Mouse (Mus musculus) MEL (cell line): Measurements from ENCODE around the gene Dusp8. TPM values are rescaled to one million over a fixed set of nuclear protein-coding genes. Genes with fewer than 3 reads are reported as not detected.

Experiments used
- DNase-seq: peaks from one replicate; pipeline ENCODE4 v3.0.0; 2011; ENCODE audit warnings: low read depth, low spot score
- H3K27ac ChIP-seq: 2 replicates; pipeline ENCODE4 v1.5.1; 2012; ENCODE audit warnings: low read depth, mild to moderate bottlenecking, control low read depth, low read length, moderate library complexity; ENCODE audit not compliant: control insufficient read depth
- H3K27me3 ChIP-seq, 2 experiments: fragments of 150-350 bp in 1 of 2; sonication (generic) in 1 of 2; 2 replicates each; pipeline ENCODE4 v1.6.1; 2012; ENCODE audit warnings: low read length in 2 of 2, mild to moderate bottlenecking in 2 of 2, improper control_type of control experiment in 1 of 2, moderate library complexity in 1 of 2; ENCODE audit not compliant: insufficient read depth in 2 of 2, control insufficient read depth in 1 of 2
- H3K36me3 ChIP-seq, 2 experiments: 2 replicates each; pipeline ENCODE4 v1.6.1; 2012 to 2014; ENCODE audit warnings: low read length in 2 of 2, improper control_type of control experiment in 1 of 2, inconsistent platforms in 1 of 2, mild to moderate bottlenecking in 1 of 2; ENCODE audit not compliant: insufficient read depth in 2 of 2, control insufficient read depth in 1 of 2
- H3K4me1 ChIP-seq, 2 experiments: fragments of 150-350 bp in 1 of 2; sonication (generic) in 1 of 2; 2 replicates each; pipeline ENCODE4 v1.6.1; 2012; ENCODE audit warnings: low read length in 2 of 2, improper control_type of control experiment in 1 of 2, mild to moderate bottlenecking in 1 of 2; ENCODE audit not compliant: insufficient read depth in 2 of 2, control insufficient read depth in 1 of 2
- H3K4me3 ChIP-seq, 2 experiments: fragments of 150-350 bp in 1 of 2; sonication (generic) in 1 of 2; 2 replicates each; pipeline ENCODE4 v1.5.1; 2012; ENCODE audit warnings: low read depth in 2 of 2, low read length in 2 of 2, mild to moderate bottlenecking in 2 of 2, moderate library complexity in 2 of 2, control low read depth in 1 of 2, improper control_type of control experiment in 1 of 2; ENCODE audit not compliant: control insufficient read depth in 1 of 2, insufficient read depth in 1 of 2
- H3K79me2 ChIP-seq: 2 replicates; pipeline ENCODE4 v1.6.1; 2012; ENCODE audit warnings: mild to moderate bottlenecking, low read length, moderate library complexity; ENCODE audit not compliant: control insufficient read depth, poor library complexity, insufficient read depth
- H3K9ac ChIP-seq: 2 replicates; pipeline ENCODE4 v1.6.1; 2012; ENCODE audit warnings: low read depth, mild to moderate bottlenecking, control low read depth, low read length, moderate library complexity; ENCODE audit not compliant: control insufficient read depth, poor library complexity, severe bottlenecking
- H3K9me3 ChIP-seq: fragments of 150-350 bp; sonication (generic); replicated peaks from 2 replicates; pipeline ENCODE4 v1.6.1; 2012; ENCODE audit warnings: mild to moderate bottlenecking, low read length, improper control_type of control experiment, moderate library complexity; ENCODE audit not compliant: insufficient read depth
- BHLHE40 ChIP-seq: IDR thresholded peaks from 2 replicates; pipeline ENCODE4 v1.6.1; 2012; ENCODE audit warnings: low read depth, mild to moderate bottlenecking, inconsistent platforms, low read length, improper control_type of control experiment, borderline replicate concordance
- CTCF ChIP-seq, 3 experiments: IDR thresholded peaks in 2 of 3; conservative IDR thresholded peaks in 1 of 3; 2 replicates each; pipeline ENCODE4 v1.5.1; 2011 to 2012; ENCODE audit warnings: low read length in 3 of 3, low read depth in 2 of 3, mild to moderate bottlenecking in 2 of 3, improper control_type of control experiment in 1 of 3, inconsistent platforms in 1 of 3, mixed read lengths in 1 of 3, moderate library complexity in 1 of 3; ENCODE audit not compliant: control insufficient read depth in 1 of 3, insufficient read depth in 1 of 3, poor library complexity in 1 of 3, severe bottlenecking in 1 of 3
- ELF1 ChIP-seq: IDR thresholded peaks from 2 replicates; pipeline ENCODE4 v1.6.1; 2014; ENCODE audit warnings: low read depth, mild to moderate bottlenecking, inconsistent platforms, low read length, improper control_type of control experiment, moderate library complexity
- ETS1 ChIP-seq: IDR thresholded peaks from 2 replicates; pipeline ENCODE4 v1.6.1; 2012; ENCODE audit warnings: low read depth, mild to moderate bottlenecking, inconsistent platforms, low read length, improper control_type of control experiment, moderate library complexity
- GATA1 ChIP-seq: IDR thresholded peaks from 2 replicates; pipeline ENCODE4 v1.6.1; 2011; ENCODE audit warnings: low read depth, low read length, improper control_type of control experiment
- HCFC1 ChIP-seq: IDR thresholded peaks from 2 replicates; pipeline ENCODE4 v1.6.1; 2012; ENCODE audit warnings: low read depth, mild to moderate bottlenecking, inconsistent platforms, low read length, improper control_type of control experiment, moderate library complexity
- MAFK ChIP-seq: IDR thresholded peaks from 2 replicates; pipeline ENCODE4 v1.6.1; 2011; ENCODE audit warnings: low read depth, mild to moderate bottlenecking, low read length, improper control_type of control experiment, borderline replicate concordance
- MAX ChIP-seq: IDR thresholded peaks from 2 replicates; pipeline ENCODE4 v1.6.1; 2011; ENCODE audit warnings: low read length, improper control_type of control experiment
- MAZ ChIP-seq: IDR thresholded peaks from 2 replicates; pipeline ENCODE4 v1.6.1; 2012; ENCODE audit warnings: low read depth, mild to moderate bottlenecking, inconsistent platforms, low read length, improper control_type of control experiment
- MXI1 ChIP-seq: IDR thresholded peaks from 2 replicates; pipeline ENCODE4 v1.6.1; 2011; ENCODE audit warnings: mild to moderate bottlenecking, low read depth, low read length, improper control_type of control experiment
- POLR2A ChIP-seq, 2 experiments: IDR thresholded peaks; 2 replicates each; pipeline ENCODE4 v1.6.1; 2011 to 2012; ENCODE audit warnings: low read length in 2 of 2, mild to moderate bottlenecking in 2 of 2, control low read depth in 1 of 2, improper control_type of control experiment in 1 of 2, low read depth in 1 of 2, moderate library complexity in 1 of 2; ENCODE audit not compliant: control insufficient read depth in 1 of 2, insufficient read depth in 1 of 2, poor library complexity in 1 of 2
- POLR2AphosphoS2 ChIP-seq: IDR thresholded peaks from 2 replicates; pipeline ENCODE4 v1.6.1; 2011; ENCODE audit warnings: low read length, improper control_type of control experiment
- POLR2AphosphoS5 ChIP-seq: IDR thresholded peaks from 2 replicates; pipeline ENCODE4 v1.6.1; 2012; ENCODE audit warnings: low read depth, borderline replicate concordance, mild to moderate bottlenecking, inconsistent platforms, low read length, moderate library complexity, mixed read lengths
- RCOR1 ChIP-seq: IDR thresholded peaks from 2 replicates; pipeline ENCODE4 v1.6.1; 2012; ENCODE audit warnings: low read depth, mild to moderate bottlenecking, inconsistent platforms, low read length, improper control_type of control experiment
- SIN3A ChIP-seq: IDR thresholded peaks from 2 replicates; pipeline ENCODE4 v1.6.1; 2012; ENCODE audit warnings: low read length, improper control_type of control experiment, inconsistent platforms
- SMC3 ChIP-seq: IDR thresholded peaks from 2 replicates; pipeline ENCODE4 v1.6.1; 2011; ENCODE audit warnings: low read depth, low read length, improper control_type of control experiment
- TCF12 ChIP-seq: IDR thresholded peaks from 2 replicates; pipeline ENCODE4 v1.6.1; 2014; ENCODE audit warnings: low read depth, mild to moderate bottlenecking, inconsistent platforms, low read length, improper control_type of control experiment, moderate library complexity
- USF1 ChIP-seq: IDR thresholded peaks from 2 replicates; pipeline ENCODE4 v1.6.1; 2014; ENCODE audit warnings: low read depth, mild to moderate bottlenecking, inconsistent platforms, low read length, improper control_type of control experiment, moderate library complexity
- USF2 ChIP-seq, 2 experiments: IDR thresholded peaks; 2 replicates each; pipeline ENCODE4 v1.6.1; 2011 to 2012; ENCODE audit warnings: improper control_type of control experiment in 2 of 2, low read length in 2 of 2, borderline replicate concordance in 1 of 2, inconsistent platforms in 1 of 2, low read depth in 1 of 2, mild to moderate bottlenecking in 1 of 2; ENCODE audit not compliant: insufficient read depth in 1 of 2
- ZC3H11A ChIP-seq: IDR thresholded peaks from 2 replicates; pipeline ENCODE4 v1.6.1; 2012; ENCODE audit warnings: low read depth, mild to moderate bottlenecking, inconsistent platforms, low read length, improper control_type of control experiment
- ZMIZ1 ChIP-seq: IDR thresholded peaks from 2 replicates; pipeline ENCODE4 v1.6.1; 2012; ENCODE audit warnings: low read depth, mild to moderate bottlenecking, inconsistent platforms, low read length, improper control_type of control experiment, moderate library complexity
- ZNF384 ChIP-seq: IDR thresholded peaks from 2 replicates; pipeline ENCODE4 v1.6.1; 2012; ENCODE audit warnings: low read depth, mild to moderate bottlenecking, inconsistent platforms, low read length, improper control_type of control experiment
- polyA plus RNA-seq, 2 experiments: library from polyadenylated mRNA; stranded (reverse) in 1 of 2; unstranded in 1 of 2; fragments of >175 nt in 1 of 2; fragments of >200 nt in 1 of 2; gene quantifications; 2 replicates each; pipeline versions ENCODE4 v1.2.1 to v1.2.4; 2012; ENCODE audit warnings: low replicate concordance in 2 of 2, low read depth in 1 of 2; ENCODE audit not compliant: insufficient read length in 2 of 2, insufficient read depth in 1 of 2, missing spikeins in 1 of 2
- total RNA-seq: library from RNA; depleted of rRNA; stranded (reverse); fragments of 300-350 nt; gene quantifications from 2 replicates; pipeline ENCODE4 v1.2.3, GENCODE M21; 2012

Dusp8 gene
- total and polyA plus RNA-seq, 3 experiments = 0.23 to 0.31 TPM; not detected in 1

GRCm38 (mm10) chr7:142089648-142090447 is 5.8 kb downstream of the Dusp8 start:
- H3K9ac ChIP-seq = no peak overlapping the region
- peaks cover 5 to 11% of the 10 kb centered on the region in 2 experiments for H3K27me3 ChIP-seq
- H3K36me3 ChIP-seq = peaks cover 0 to 23% of the 10 kb centered on the region in 2 experiments; a peak in 2 of 4 replicates
- H3K4me3 ChIP-seq = no peak overlapping the region
- TF ChIP-seq SMC3 (no peak), ZC3H11A (no peak), USF2 (IDR thresholded peaks at IDR 0.05; ENCODE audit: borderline replicate concordance in 1 of 2, insufficient read depth in 1 of 2, low read depth in 1 of 2, low read length in 2 of 2) (no peak), TCF12 (no peak), ZNF384 (no peak), MAX (no peak), MAFK (no peak), GATA1 (no peak), POLR2AphosphoS2 (no peak), HCFC1 (no peak), BHLHE40 (no peak), MAZ (no peak), CTCF (IDR thresholded peaks at IDR 0.05 in 2 of 3, conservative IDR thresholded peaks at IDR 0.05 in 1 of 3; ENCODE audit: control insufficient read depth in 1 of 3, insufficient read depth in 1 of 3, low read depth in 2 of 3, low read length in 3 of 3, poor library complexity in 1 of 3, severe bottlenecking in 1 of 3) (no peak), POLR2A (IDR thresholded peaks at IDR 0.05; ENCODE audit: control insufficient read depth in 1 of 2, insufficient read depth in 1 of 2, low read depth in 1 of 2, low read length in 2 of 2, poor library complexity in 1 of 2) (no peak), ELF1 (no peak), POLR2AphosphoS5 (no peak), SIN3A (no peak), USF1 (no peak), RCOR1 (no peak), MXI1 (no peak)
- no peak for DNase-seq
- no peak overlapping the region for H3K27ac ChIP-seq
- no peaks in the 10 kb centered on the region for H3K9me3 ChIP-seq
- H3K4me1 ChIP-seq = peaks cover 27 to 38% of the 10 kb centered on the region in 2 experiments
- H3K79me2 ChIP-seq = no peaks in the 10 kb centered on the region

- no peak overlapping the region for H3K9ac ChIP-seq
- TF ChIP-seq ZMIZ1 (no peak), ETS1 (peak; percentile 38), SIN3A (0 out of 2 replicates have a peak, but pooled peaks have one; percentile 21), ELF1 (no peak), TCF12 (no peak)
- H3K79me2 ChIP-seq = no peaks in the 10 kb centered on the region
- DNase-seq = peak; percentile 26
- H3K27me3 ChIP-seq = peaks cover 2 to 3% of the 10 kb centered on the region in 2 experiments
- no peak overlapping the region for H3K27ac ChIP-seq
- H3K4me1 ChIP-seq = peaks cover 27 to 41% of the 10 kb centered on the region in 2 experiments
- peaks cover 0 to 23% of the 10 kb centered on the region in 2 experiments; a peak in 2 of 4 replicates for H3K36me3 ChIP-seq
- no peak overlapping the region for H3K4me3 ChIP-seq
- no peaks in the 10 kb centered on the region for H3K9me3 ChIP-seq
These were observed 6.8 kb downstream of the Dusp8 start for GRCm38 (mm10) chr7:142088886-142089285.
